Mouse (Mus musculus) large intestine, adult 2 months (tissue): ENCODE measurements around the gene Scgb2b26. TPM values are rescaled to one million over a fixed set of nuclear protein-coding genes. Genes with fewer than 3 reads are reported as not detected.
"Not testable (repeated sequence)": the region's sequence is repeated elsewhere in the genome, so short reads cannot be mapped to it uniquely, and the experiment has no call there.

ENCODE experiments used
- DNase-seq: peaks from one replicate; pipeline ENCODE4 v3.0.0-alpha.2; 2012; ENCODE audit warnings: low read depth, low spot score
- WGBS: fragments of 180-500 bp; shearing (Covaris S2); methylation state at CpG from one replicate; pipeline ENCODE4 v1.1.7; 2018; 5-methylcytosine and 5-hydroxymethylcytosine counted together
- polyA plus RNA-seq: library from polyadenylated mRNA; depleted of rRNA; stranded (reverse); fragments of >200 nt; gene quantifications from 2 replicates; pipeline ENCODE4 v1.2.3, GENCODE M21; 2012; rRNA removed

The Scgb2b26 gene
- not detected in 2 replicates for polyA plus RNA-seq

- 78% methylated on average over 4 of the region's 4 CpGs for WGBS
Measured at GRCm38 (mm10) chr7:33944940-33945339, at the start of gene Scgb2b26. Gene Scgb2b26 (minus strand): TSS chr7:33945040.

GRCm38 (mm10) chr7:33982281-33982680 lies 37.4 kb upstream of the Scgb2b26 start:
- 20% methylated on average over 8 of the region's 9 CpGs for WGBS
- not testable (repeated sequence) for DNase-seq

More at GRCm38 (mm10) chr7:33944940-33945339, at the start of gene Scgb2b26:
- no peak for DNase-seq

GRCm38 (mm10) chr7:33902982-33903381 lies 41.9 kb downstream of the Scgb2b26 start:
- no peak for DNase-seq

- no peak for DNase-seq
- WGBS: 83% methylated on average over 2 of the region's 2 CpGs
Measured at GRCm38 (mm10) chr7:33900803-33901202, 44.0 kb downstream of the Scgb2b26 start.

- DNase-seq: no peak
- 51% methylated on average over 2 of the region's 2 CpGs for WGBS
Measured at GRCm38 (mm10) chr7:33900007-33900406, 44.8 kb downstream of the Scgb2b26 start.

Other genes with a start within 250 kb of the Scgb2b26 start
- gene Scgb2b24, start 205.7 kb downstream of the Scgb2b26 start, polyA plus RNA-seq: not detected in 2 replicates
- not detected in 2 replicates for gene Scgb1b24, start 201.2 kb downstream of the Scgb2b26 start, polyA plus RNA-seq
- gene Scgb2b27, start 68.9 kb upstream of the Scgb2b26 start, polyA plus RNA-seq: not detected in 2 replicates
- not detected in 2 replicates for gene Scgb1b27, start 76.4 kb upstream of the Scgb2b26 start, polyA plus RNA-seq
- gene Scgb1b30, start 150.4 kb upstream of the Scgb2b26 start, polyA plus RNA-seq: not detected in 2 replicates
- 14.5 and 18.1 TPM in 2 replicates for gene Wtip, start 188.2 kb upstream of the Scgb2b26 start, polyA plus RNA-seq
- 29.6 and 38.2 TPM in 2 replicates for gene Uba2, start 224.6 kb upstream of the Scgb2b26 start, polyA plus RNA-seq